8 mouse cellular contexts compared by ENCODE assay signal in the genomic region with DNA sequence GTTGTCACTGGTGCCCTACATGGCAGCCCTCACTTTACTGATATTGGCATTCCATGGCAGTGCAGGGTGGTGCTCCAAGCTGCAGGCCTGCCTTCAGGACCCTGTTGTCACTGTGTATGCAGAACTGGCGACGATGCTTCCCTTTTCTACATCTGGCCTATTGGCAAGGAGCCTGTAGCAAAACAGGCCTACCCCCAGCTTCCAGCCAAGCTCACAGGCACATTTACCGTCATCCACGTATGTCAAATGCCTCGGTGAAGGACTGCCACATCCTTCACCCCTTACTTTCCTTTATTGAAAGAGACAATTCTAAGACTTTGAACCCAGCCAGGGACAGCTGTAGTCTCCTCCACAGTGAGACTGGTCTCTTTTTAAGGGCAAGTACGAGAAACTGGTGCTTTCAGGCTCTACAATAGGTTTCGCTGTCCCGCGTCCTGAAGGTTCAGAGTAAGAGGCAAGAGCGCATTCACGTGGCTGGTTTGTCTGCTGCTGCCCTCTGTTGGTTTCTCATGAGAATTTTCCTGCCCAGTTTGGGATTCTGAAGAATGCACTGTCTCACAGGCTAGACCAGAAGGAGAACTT.
DNase-seq lines count a peak whose midpoint lies in the region; ATAC-seq and TF ChIP-seq lines count a peak whose summit lies in the region.

No protein-coding gene starts in this region.

- TF ChIP-seq POLR2A in testis, adult 2 months (IDR thresholded peaks at IDR 0.05; ENCODE audit: control insufficient read depth, low read depth, low read length): no peak

- H3K9me3 ChIP-seq in forebrain, embryonic 13.5 days (replicated peaks): no peaks in the 10 kb centered on the region
- H3K9me3 ChIP-seq in intestine, embryonic 14.5 days (ENCODE audit: control insufficient read depth, low read length): no peaks in the 10 kb centered on the region
- no peaks in the 10 kb centered on the region for H3K9me3 ChIP-seq in midbrain, embryonic 12.5 days

- peaks cover 11% of the 10 kb centered on the region for H3K4me1 ChIP-seq in forebrain, embryonic 13.5 days
- no peaks in the 10 kb centered on the region for H3K4me1 ChIP-seq in intestine, embryonic 14.5 days (replicated peaks; ENCODE audit: control insufficient read depth, insufficient read depth, low read length)
- H3K4me1 ChIP-seq in midbrain, embryonic 12.5 days: no peaks in the 10 kb centered on the region; the same call in 1 of the 2 replicates
- no peaks in the 10 kb centered on the region; the same call in 1 of the 2 replicates for H3K4me1 ChIP-seq in testis, adult 2 months (ENCODE audit: control insufficient read depth, insufficient read depth, low read length)

- WGBS in forebrain, embryonic 13.5 days: 6% methylated on average over 11 of the region's 11 CpGs
- 15% methylated on average over 11 of the region's 11 CpGs for WGBS in intestine, embryonic 14.5 days
- 10% methylated on average over 11 of the region's 11 CpGs for WGBS in midbrain, embryonic 12.5 days

- peak overlapping the region; percentile 14; the same call in 1 of the 2 replicates for H3K9ac ChIP-seq in forebrain, embryonic 13.5 days
- H3K9ac ChIP-seq in intestine, embryonic 14.5 days (ENCODE audit: low read length): no peak overlapping the region
- 0 out of 2 replicates have a peak overlapping the region, but pooled peaks have one; percentile 15 for H3K9ac ChIP-seq in midbrain, embryonic 12.5 days (replicated peaks)

- peaks cover 16% of the 10 kb centered on the region; the same call in 1 of the 2 replicates for H3K36me3 ChIP-seq in forebrain, embryonic 13.5 days (ENCODE audit: poor library complexity, severe bottlenecking)
- H3K36me3 ChIP-seq in intestine, embryonic 14.5 days (ENCODE audit: control insufficient read depth, insufficient read depth, low read length): no peaks in the 10 kb centered on the region
- no peaks in the 10 kb centered on the region for H3K36me3 ChIP-seq in midbrain, embryonic 12.5 days
- H3K36me3 ChIP-seq in testis, adult 2 months (ENCODE audit: control insufficient read depth, insufficient read depth, low read length): no peaks in the 10 kb centered on the region

- ATAC-seq in cerebellum, adult (ENCODE audit: insufficient number of reproducible peaks, low FRiP score, low TSS enrichment): peak; percentile 64
- ATAC-seq in forebrain, embryonic 13.5 days: peak; percentile 70
- peak; percentile 47; the same call in 1 of the 2 replicates for ATAC-seq in intestine, embryonic 14.5 days (replicated peaks; ENCODE audit: low FRiP score, low TSS enrichment, low read depth)
- peak; percentile 62 for ATAC-seq in midbrain, embryonic 12.5 days (ENCODE audit: low FRiP score, low read depth)

- H3K27ac ChIP-seq in forebrain, embryonic 13.5 days: peak overlapping the region; percentile 51
- no peak overlapping the region for H3K27ac ChIP-seq in intestine, embryonic 14.5 days (ENCODE audit: low read depth)
- no peak overlapping the region for H3K27ac ChIP-seq in midbrain, embryonic 12.5 days (replicated peaks)
- H3K27ac ChIP-seq in testis, adult 2 months (ENCODE audit: control insufficient read depth, insufficient read depth, low read depth, low read length): no peak overlapping the region

- peak; percentile 22 for DNase-seq in gastrocnemius, postnatal 10 days
- no peak for DNase-seq in gastrocnemius, adult 8-10 months (ENCODE audit: low spot score in 2 of 2)
- DNase-seq in intestine, embryonic 14.5 days (ENCODE audit: low spot score): peak; percentile 75
- peak; percentile 41 to 45 for DNase-seq in left cerebral cortex, adult 18-20 months (ENCODE audit: low spot score in 2 of 2)

- TF ChIP-seq CTCF in testis, adult 2 months (IDR thresholded peaks at IDR 0.05; ENCODE audit: control insufficient read depth, insufficient read depth, insufficient replicate concordance, low read depth, low read length): peak; percentile 41; the same call in 1 of the 2 replicates

- H3K4me3 ChIP-seq in forebrain, embryonic 13.5 days: no peak overlapping the region
- H3K4me3 ChIP-seq in intestine, embryonic 14.5 days (ENCODE audit: low read depth, low read length): no peak overlapping the region
- no peak overlapping the region for H3K4me3 ChIP-seq in midbrain, embryonic 12.5 days
- H3K4me3 ChIP-seq in testis, adult 2 months (ENCODE audit: control insufficient read depth, low read depth, low read length): no peak overlapping the region

- H3K27me3 ChIP-seq in forebrain, embryonic 13.5 days: peaks cover 13% of the 10 kb centered on the region
- H3K27me3 ChIP-seq in intestine, embryonic 14.5 days (replicated peaks; ENCODE audit: control insufficient read depth, insufficient read depth, low read length): no peaks in the 10 kb centered on the region
- peaks cover 36% of the 10 kb centered on the region for H3K27me3 ChIP-seq in midbrain, embryonic 12.5 days
- H3K27me3 ChIP-seq in testis, adult 2 months (ENCODE audit: control insufficient read depth, insufficient read depth, low read length): no peaks in the 10 kb centered on the region

- H3K4me2 ChIP-seq in forebrain, embryonic 13.5 days: peak overlapping the region; percentile 47
- no peak overlapping the region for H3K4me2 ChIP-seq in intestine, embryonic 14.5 days (ENCODE audit: low read length)
- peak overlapping the region; percentile 41 for H3K4me2 ChIP-seq in midbrain, embryonic 12.5 days (replicated peaks)

Comparison
In these comparisons a context has a peak if more than half of its experiments do, and no peak if none do; other contexts are left out.
1. DNase-seq: peak in gastrocnemius, postnatal 10 days (single experiment), intestine, embryonic 14.5 days (single experiment) and left cerebral cortex, adult 18-20 months (2 of 2); none in gastrocnemius, adult 8-10 months (0 of 2).
2. Peak in every context shown above with its lines, with median percentiles within 50 percentile points of each other: ATAC-seq.